Mouse (Mus musculus) kidney, embryonic 14.5 days (tissue): ENCODE measurements at regions not wholly inside any gene's neighbourhood (a gene's known extent, or its start where the extent isn't known, plus 50 kb on each side); places are given as distances from the start of the nearest gene placed in this dataset.
"Not testable (repeated sequence)": the region's sequence is repeated elsewhere in the genome, so short reads cannot be mapped to it uniquely, and the experiment has no call there.

Experiments
- ATAC-seq: fragments of 200-750 bp; cut with Nextera tagmentation; 2 replicates; pipeline ENCODE4 v1.8.0; 2017; ENCODE audit warnings: moderate number of reproducible peaks, mild to moderate bottlenecking, moderate TSS enrichment, moderate library complexity; ENCODE audit not compliant: low FRiP score, low TSS enrichment
- H3K27ac ChIP-seq: fragments of 300-500 bp; sonication (generic); 2 replicates; pipeline ENCODE4 v1.5.1; 2014; ENCODE audit warnings: low read depth, mild to moderate bottlenecking, low read length, moderate library complexity, mixed read lengths
- H3K27me3 ChIP-seq: fragments of 300-500 bp; sonication (generic); 2 replicates; pipeline ENCODE4 v1.6.1; 2014; ENCODE audit warnings: mild to moderate bottlenecking, low read length; ENCODE audit not compliant: control insufficient read depth, insufficient read depth
- H3K36me3 ChIP-seq: fragments of 300-500 bp; sonication (generic); 2 replicates; pipeline ENCODE4 v1.6.1; 2014; ENCODE audit warnings: low read length, mixed read lengths; ENCODE audit not compliant: control insufficient read depth, insufficient read depth
- H3K4me1 ChIP-seq: fragments of 300-500 bp; sonication (generic); 2 replicates; pipeline ENCODE4 v1.6.1; 2014; ENCODE audit warnings: low read length, mixed read lengths; ENCODE audit not compliant: control insufficient read depth, insufficient read depth
- H3K4me2 ChIP-seq: fragments of 300-500 bp; sonication (generic); replicated peaks from 2 replicates; pipeline ENCODE4 v1.6.1; 2014; ENCODE audit warnings: low read depth, mild to moderate bottlenecking, low read length
- H3K4me3 ChIP-seq: fragments of 300-500 bp; sonication (generic); 2 replicates; pipeline ENCODE4 v1.5.1; 2014; ENCODE audit warnings: mild to moderate bottlenecking, low read length
- H3K9ac ChIP-seq: fragments of 300-500 bp; sonication (generic); 2 replicates; pipeline ENCODE4 v1.6.1; 2014; ENCODE audit warnings: low read depth, mild to moderate bottlenecking, low read length, moderate library complexity
- H3K9me3 ChIP-seq: fragments of 300-500 bp; sonication (generic); 2 replicates; pipeline ENCODE4 v1.6.1; 2016; ENCODE audit warnings: low read length; ENCODE audit not compliant: control insufficient read depth
- WGBS: fragments of 180-500 bp; shearing (Covaris S2); extraction: QIAGEN DNeasy Blood & Tissue Kit; methylation state at CpG from one replicate; pipeline ENCODE4 v1.1.7; 2014; 5-methylcytosine and 5-hydroxymethylcytosine counted together

GRCm38 (mm10) chr5:77916375-77916774 is 508.5 kb upstream of the Igfbp7 start:
- Histone ChIP-seq H3K4me2 (no peak overlapping the region), H3K9me3 (no peaks in the 10 kb centered on the region), H3K4me1 (no peaks in the 10 kb centered on the region), H3K9ac (no peak overlapping the region), H3K27me3 (no peaks in the 10 kb centered on the region), H3K4me3 (no peak overlapping the region), H3K36me3 (no peaks in the 10 kb centered on the region), H3K27ac (no peak overlapping the region)
- no peak for ATAC-seq
- 49% methylated on average over 2 of the region's 2 CpGs for WGBS

GRCm38 (mm10) chr5:77909218-77909617 is 501.4 kb upstream of the Igfbp7 start:
- 43% methylated on average over 6 of the region's 6 CpGs for WGBS
- Histone ChIP-seq H3K4me3 (no peak overlapping the region), H3K4me2 (no peak overlapping the region), H3K4me1 (no peaks in the 10 kb centered on the region), H3K27me3 (no peaks in the 10 kb centered on the region), H3K27ac (no peak overlapping the region), H3K36me3 (no peaks in the 10 kb centered on the region), H3K9ac (no peak overlapping the region), H3K9me3 (no peaks in the 10 kb centered on the region)
- 0 out of 2 replicates have a peak, but pooled peaks have one; percentile 28 for ATAC-seq

GRCm38 (mm10) chr5:77892024-77892423 is 484.2 kb upstream of the Igfbp7 start:
- not testable (repeated sequence) for H3K9ac ChIP-seq, H3K36me3 ChIP-seq, H3K27me3 ChIP-seq, H3K27ac ChIP-seq, H3K9me3 ChIP-seq, H3K4me2 ChIP-seq, H3K4me1 ChIP-seq, H3K4me3 ChIP-seq, ATAC-seq
- 86% methylated on average over 2 of the region's 2 CpGs for WGBS

- no peak overlapping the region for H3K27ac ChIP-seq
- no peaks in the 10 kb centered on the region for H3K4me1 ChIP-seq
- no peaks in the 10 kb centered on the region for H3K36me3 ChIP-seq
- H3K9me3 ChIP-seq = no peaks in the 10 kb centered on the region
- H3K9ac ChIP-seq = no peak overlapping the region
- ATAC-seq = no peak
- no peak overlapping the region for H3K4me3 ChIP-seq
- H3K4me2 ChIP-seq = no peak overlapping the region
- no peaks in the 10 kb centered on the region for H3K27me3 ChIP-seq
- WGBS = 27% methylated on average over 9 of the region's 9 CpGs
These were observed 480.7 kb upstream of the Igfbp7 start for GRCm38 (mm10) chr5:77888534-77888933.

GRCm38 (mm10) chr5:77871403-77871802 is 463.6 kb upstream of the Igfbp7 start:
- Histone ChIP-seq H3K9me3 (no peaks in the 10 kb centered on the region), H3K27ac (no peak overlapping the region), H3K9ac (no peak overlapping the region), H3K27me3 (no peaks in the 10 kb centered on the region), H3K36me3 (no peaks in the 10 kb centered on the region), H3K4me2 (no peak overlapping the region), H3K4me1 (no peaks in the 10 kb centered on the region), H3K4me3 (no peak overlapping the region)
- no peak for ATAC-seq
- WGBS = 65% methylated on average over 5 of the region's 5 CpGs

GRCm38 (mm10) chr5:77865342-77865741 is 457.5 kb upstream of the Igfbp7 start:
- Histone ChIP-seq H3K36me3 (no peaks in the 10 kb centered on the region), H3K4me1 (no peaks in the 10 kb centered on the region), H3K9ac (no peak overlapping the region), H3K9me3 (no peaks in the 10 kb centered on the region), H3K4me2 (no peak overlapping the region), H3K4me3 (no peak overlapping the region), H3K27ac (no peak overlapping the region), H3K27me3 (no peaks in the 10 kb centered on the region)
- 53% methylated on average over 7 of the region's 7 CpGs for WGBS
- no peak for ATAC-seq

GRCm38 (mm10) chr5:77855191-77855590 is 447.4 kb upstream of the Igfbp7 start:
- Histone ChIP-seq H3K4me2 (no peak overlapping the region), H3K9ac (no peak overlapping the region), H3K36me3 (no peaks in the 10 kb centered on the region), H3K4me3 (no peak overlapping the region), H3K27ac (no peak overlapping the region), H3K27me3 (no peaks in the 10 kb centered on the region), H3K4me1 (no peaks in the 10 kb centered on the region), H3K9me3 (no peaks in the 10 kb centered on the region)
- 85% methylated on average over 6 of the region's 6 CpGs for WGBS
- ATAC-seq = no peak

- no peak overlapping the region for H3K27ac ChIP-seq
- H3K9me3 ChIP-seq = no peaks in the 10 kb centered on the region
- whole genome bisulfite sequencing = 89% methylated on average over 12 of the region's 12 CpGs
- H3K4me1 ChIP-seq = no peaks in the 10 kb centered on the region
- no peak overlapping the region for H3K4me3 ChIP-seq
- no peak overlapping the region for H3K4me2 ChIP-seq
- H3K9ac ChIP-seq = no peak overlapping the region
- ATAC-seq = no peak
- no peaks in the 10 kb centered on the region for H3K36me3 ChIP-seq
- no peaks in the 10 kb centered on the region for H3K27me3 ChIP-seq
These were observed 446.4 kb upstream of the Igfbp7 start for GRCm38 (mm10) chr5:77853999-77854784.

- Histone ChIP-seq H3K9ac (no peak overlapping the region), H3K4me1 (no peaks in the 10 kb centered on the region), H3K4me2 (no peak overlapping the region), H3K4me3 (no peak overlapping the region), H3K27ac (no peak overlapping the region), H3K9me3 (no peaks in the 10 kb centered on the region), H3K36me3 (no peaks in the 10 kb centered on the region), H3K27me3 (no peaks in the 10 kb centered on the region)
- no peak for ATAC-seq
- 90% methylated on average over 3 of the region's 3 CpGs for WGBS
These were observed 443.8 kb upstream of the Igfbp7 start for GRCm38 (mm10) chr5:77851645-77852044.
